Mouse (Mus musculus) c-Kit-positive CD71-positive TER-119-negative erythroid progenitor cells, embryonic 14.5 days (primary cell): ENCODE data around the gene Fancc.
"Not testable (repeated sequence)": the region's sequence is repeated elsewhere in the genome, so short reads cannot be mapped to it uniquely, and the experiment has no call there.

Source experiments
- DNase-seq: peaks from one replicate; pipeline ENCODE4 v3.0.0-alpha.2; 2013; ENCODE audit warnings: low read depth

The Fancc gene

DNA sequence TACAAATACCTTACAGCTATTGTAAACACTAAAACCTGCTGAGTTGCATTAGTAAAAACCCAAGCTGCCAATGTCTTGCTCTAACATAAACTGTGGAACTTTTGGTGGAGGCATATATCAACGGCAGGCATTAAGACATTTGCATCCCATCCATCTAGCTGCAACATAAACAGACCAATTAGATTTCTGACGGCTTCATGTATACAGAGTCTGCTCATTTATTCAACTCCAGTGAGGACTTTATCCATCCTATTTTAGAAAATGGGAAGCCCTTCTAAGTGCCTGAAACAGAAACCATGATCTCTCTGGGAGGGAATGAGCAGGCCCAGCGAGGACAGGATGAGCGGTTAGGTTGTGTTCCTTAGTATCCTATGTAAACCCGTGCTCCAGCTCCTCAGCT lies 18.5 kb upstream of the Fancc start:
- no peak for DNase-seq

DNA sequence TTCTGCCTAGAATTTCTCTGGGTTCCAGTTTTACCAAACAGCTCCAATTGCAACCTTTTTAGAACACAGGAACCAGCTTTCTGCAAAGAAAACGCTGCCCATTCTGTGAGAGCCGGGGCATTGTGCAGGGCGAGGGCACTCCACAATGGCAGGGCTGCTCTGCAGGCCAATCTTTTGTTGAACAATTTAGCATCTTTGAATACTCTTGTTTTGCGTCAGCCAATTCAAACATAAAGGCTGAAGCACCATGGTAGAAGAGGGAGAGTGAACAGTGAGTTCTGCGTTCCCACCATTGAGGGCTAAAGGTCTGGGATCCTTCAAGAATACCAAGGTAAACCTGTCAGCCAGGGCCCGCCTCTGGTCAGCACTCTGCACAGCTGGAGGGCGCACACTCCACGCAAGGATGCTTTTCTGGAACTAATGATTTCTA lies 17.9 kb upstream of the Fancc start:
- no peak for DNase-seq

DNA sequence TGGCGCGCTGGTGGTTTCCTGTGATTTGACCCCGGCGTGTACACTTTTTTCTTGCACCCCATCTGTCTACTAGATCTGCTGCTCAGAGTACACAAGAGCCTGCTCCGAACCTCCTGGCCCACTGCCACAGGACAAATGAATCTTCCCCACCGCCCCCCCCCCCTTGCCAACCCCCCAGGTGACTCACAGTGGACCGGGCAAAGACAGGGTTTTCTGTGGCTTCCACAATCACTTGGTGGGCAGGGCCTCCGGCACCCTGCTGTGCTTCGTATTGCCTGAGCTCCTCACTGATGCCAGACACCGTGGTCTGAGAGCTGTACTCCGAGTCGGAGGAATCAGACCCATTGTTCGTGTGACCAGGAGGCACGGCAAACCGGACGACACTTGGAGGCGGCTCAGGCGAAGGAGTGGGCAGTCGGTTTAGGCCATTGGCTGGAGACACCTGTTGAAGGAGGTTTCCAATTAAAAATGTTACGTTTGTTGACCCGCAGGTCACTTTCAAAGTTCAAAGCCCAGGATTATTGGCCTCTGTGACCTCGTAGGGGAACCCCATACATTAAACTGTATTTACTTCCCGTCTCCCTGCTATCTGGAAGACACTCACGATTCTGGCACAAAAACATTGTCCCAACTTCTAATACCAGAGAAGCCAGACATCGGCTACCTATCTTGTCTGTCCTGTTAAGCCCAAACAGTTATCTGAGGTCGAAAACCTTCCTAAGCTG lies 16.5 kb upstream of the Fancc start:
- no peak for DNase-seq

DNA sequence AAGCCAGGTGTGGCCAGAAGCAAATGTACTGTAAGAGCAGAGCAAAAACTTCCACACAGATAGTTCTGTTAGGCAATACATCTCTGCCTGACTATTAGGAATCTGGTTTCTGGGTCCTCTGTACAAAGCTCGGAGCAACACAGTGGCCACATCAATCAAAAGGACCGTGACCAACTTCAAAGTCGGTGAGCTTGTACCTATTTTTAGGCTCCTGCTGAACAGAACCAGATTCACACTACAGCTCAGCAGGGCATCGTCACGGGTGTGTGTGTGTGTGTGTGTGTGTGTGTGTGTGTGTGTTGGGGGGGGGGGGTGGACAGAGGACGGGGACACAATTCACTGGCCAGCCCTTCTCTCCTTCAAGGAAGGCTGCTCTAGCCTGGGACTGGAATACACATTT lies 15.3 kb upstream of the Fancc start:
- no peak for DNase-seq

DNA sequence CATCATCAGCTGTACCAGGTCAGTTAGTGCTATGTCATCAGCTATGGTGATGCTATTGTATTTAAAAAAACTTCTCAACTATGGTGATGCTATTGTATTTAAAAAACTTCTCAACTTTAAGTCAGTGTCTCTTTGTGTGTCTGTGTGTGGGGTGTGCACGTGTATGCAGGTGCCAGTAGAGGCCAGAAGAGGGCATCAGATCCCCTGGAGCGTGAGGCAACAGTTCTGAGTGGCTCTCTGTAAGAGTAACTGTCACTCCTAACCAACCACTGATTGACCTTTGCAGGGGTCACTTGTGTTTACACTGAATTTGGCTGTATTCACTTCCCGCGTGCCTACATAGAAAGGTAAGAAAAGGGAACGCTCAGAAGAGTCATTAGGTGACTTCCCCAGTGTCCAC lies 10.7 kb upstream of the Fancc start:
- no peak for DNase-seq

DNA sequence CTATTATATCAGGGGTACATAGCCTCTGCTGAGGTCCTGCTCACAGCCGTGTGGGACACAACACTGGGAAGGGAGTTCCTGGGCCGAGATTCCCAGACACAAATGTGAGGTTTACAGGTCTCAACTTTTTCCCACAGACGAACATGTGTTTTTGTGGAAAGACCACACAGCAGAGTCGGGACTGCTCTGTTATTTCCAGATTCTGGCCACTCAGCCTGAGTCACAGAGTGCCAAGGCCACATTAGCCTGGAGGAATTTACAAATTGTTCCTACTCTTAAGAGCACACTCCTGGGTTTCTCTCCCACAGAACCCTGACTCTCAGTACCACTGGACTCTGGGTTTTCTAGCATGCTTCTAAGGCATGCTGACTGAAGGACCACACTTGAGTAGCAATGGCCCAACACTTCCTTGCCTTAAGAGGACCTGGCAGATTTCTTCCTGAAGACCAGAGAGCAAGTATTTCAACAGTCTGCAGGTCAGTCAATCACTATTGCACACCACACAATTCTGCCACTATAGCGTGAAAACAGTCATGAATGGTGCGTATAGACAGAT lies 10.0 kb upstream of the Fancc start:
- DNase-seq: no peak

DNA sequence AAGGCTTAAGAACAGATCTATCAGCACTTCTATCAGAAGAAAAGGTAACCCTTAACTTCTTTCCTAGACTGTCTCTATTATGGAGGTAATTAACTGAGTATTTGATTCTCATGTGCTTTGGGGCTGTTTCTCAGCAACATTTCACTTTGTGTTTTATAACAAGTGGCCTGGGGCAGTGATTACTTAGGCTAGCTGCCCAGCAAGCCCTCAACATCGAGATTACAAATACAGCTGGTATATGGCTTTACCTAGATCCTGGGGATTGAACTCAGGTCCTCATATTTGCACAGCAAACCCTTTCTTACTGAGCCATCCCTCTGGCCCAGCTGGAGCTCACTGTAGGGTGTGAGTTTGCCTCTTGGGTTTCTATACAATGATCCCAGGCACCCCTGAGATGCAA lies 9.3 kb upstream of the Fancc start:
- no peak for DNase-seq

DNA sequence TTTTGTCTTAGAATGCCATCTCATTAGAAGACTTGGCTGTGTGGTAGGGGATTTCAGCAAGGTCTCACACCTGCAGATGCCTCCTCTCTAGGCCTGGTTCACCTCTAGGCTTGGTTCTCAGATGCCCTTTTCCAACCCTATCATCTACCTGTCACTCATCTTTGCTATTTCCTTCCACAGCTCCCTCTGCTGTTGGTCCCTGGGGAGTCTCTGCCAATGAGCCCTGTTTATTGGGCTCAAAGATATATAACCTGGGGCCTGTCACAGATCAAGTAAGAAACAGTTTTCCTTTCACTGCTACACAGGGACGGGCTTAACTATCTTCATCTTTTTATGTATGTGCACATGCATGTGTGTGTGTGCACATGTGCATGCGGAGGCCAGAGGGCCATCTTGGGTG lies 5.3 kb upstream of the Fancc start:
- DNase-seq: no peak

DNA sequence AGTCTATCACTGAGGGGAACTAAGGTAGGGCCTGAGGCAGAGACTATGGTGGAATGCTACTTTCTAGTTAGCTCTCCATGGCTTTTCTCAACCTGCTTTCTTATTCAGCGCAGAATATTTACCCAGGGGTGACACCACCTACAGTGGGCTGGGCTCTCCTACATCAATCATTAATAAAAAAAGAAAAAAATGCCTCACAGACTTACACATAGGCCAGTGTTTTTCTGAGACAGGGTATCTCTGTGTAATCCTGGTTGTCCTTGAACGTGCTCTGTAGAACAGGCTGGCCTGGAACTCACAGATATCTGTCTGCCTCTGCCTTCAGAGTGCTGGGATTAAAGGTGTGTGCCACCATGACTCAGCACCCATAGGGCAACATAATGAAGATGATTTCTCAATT lies 2.4 kb upstream of the Fancc start:
- DNase-seq: no peak

DNA sequence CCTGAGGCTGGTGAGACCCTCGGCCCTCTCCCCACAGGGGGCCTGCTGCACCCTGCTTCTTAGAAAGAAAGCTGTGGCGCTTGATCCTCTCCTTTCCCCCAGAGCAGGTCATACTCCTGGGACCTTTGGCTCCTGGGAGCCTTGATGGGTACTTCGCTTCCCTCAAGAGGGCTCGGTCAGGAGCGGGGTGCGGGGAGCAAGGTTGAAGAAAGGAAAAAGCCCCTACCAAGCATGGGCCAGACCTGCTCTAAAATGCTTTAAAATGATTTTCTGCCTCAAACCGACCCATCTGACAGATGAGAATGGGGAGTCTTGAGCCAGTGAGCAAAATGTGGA lies 9.4 kb downstream of the Fancc start:
- no peak for DNase-seq

DNA sequence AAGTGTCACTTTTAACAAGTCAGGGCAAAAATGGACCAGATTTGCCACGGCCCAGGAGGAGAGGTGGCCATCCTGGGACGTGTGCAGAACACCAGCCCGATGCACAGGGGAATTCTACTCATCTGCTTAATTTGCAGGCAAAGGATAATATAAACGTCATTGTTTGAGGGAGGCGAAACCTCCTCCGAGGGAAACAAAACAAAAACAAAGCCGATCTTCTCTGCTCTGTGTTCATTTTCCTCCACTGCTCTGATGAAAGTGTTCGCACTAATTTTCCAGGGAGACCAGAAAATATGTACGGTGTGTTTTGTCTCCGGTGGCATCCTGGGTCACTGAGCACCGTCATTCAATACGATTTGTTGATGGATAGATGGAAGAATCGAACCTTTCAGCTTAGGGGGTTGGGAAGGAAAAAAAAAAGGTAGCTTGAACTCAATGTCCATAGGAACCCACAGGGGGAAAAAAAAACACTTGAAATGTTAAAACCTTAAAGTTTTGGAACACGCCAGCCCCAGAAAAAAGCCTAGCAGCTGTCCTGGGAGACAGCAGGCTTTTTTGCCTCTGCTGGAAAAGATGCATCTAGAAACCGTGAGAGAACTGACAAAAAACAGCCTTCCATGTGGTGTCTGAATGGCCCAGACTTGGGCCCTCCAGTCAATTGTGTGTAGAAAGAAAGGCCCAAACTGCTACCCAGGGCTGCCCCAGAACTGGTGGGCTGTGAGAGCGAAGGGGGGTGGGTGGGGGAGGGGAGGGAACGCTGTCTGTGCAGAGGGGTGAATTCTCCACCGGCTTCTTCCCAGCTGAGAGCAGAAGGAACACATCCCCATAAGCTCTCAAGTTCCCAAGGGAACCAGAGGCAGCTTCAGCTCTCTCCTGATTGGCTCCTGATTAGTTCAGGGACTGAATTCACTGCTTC lies 10.0 kb downstream of the Fancc start:
- DNase-seq: no peak

DNA sequence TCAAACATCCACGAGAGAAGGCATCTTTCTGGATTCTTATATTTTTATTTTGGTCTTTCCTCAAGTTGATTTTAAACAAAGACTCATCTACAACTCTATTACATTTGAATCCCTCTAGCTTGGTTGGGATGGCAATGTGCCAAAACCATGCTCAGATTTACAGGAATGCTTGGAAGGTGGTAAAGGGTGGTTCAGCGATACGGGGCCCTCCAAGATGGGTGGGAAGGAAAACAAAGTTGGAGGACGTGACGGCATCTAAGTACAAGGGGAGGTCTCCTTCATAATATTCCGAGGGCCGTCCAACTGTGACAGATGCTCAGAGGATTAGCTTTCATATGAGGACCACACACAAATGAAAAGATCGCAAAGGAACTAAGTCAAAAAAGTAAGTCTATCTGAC lies 21.7 kb downstream of the Fancc start:
- no peak for DNase-seq

DNA sequence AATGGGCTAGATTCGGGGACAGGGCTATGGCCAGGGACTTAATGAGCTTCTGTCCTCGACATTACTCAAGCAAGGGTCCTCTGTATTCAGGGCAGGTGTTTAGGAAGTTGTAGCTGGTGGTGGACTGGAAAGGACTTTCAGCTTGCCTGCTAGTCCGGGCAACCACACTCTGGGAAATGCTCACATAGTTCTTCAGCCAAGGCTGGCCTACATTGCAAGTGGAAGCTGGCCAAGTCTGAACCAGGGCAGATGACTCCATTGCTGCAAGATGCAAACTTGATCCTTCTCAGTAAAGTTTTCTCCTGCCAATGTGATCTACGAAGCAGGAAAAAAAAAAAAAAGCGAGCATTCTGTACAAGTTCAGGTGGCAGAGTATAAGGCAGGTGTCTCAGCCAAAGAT lies 44.2 kb downstream of the Fancc start:
- no peak for DNase-seq

DNA sequence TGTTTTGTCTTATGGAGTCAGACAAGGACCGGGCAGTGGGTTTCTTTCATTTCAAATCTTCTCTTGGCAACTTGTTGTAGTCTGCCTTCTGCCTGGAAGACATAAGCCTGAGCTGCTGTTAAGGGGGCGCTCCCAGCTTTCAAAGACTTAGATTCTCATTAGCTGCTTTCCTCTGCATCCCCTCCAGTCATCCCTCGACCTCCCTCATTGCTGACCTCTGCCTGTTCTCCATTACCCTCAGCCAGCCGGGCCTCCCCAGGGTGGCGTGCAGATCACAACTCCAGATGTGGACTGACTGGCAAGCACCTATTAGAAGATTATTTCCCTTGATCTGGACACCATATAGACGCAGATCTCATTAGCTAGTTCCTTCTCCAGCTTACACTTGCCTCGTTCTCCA lies 45.9 kb downstream of the Fancc start:
- DNase-seq: no peak

DNA sequence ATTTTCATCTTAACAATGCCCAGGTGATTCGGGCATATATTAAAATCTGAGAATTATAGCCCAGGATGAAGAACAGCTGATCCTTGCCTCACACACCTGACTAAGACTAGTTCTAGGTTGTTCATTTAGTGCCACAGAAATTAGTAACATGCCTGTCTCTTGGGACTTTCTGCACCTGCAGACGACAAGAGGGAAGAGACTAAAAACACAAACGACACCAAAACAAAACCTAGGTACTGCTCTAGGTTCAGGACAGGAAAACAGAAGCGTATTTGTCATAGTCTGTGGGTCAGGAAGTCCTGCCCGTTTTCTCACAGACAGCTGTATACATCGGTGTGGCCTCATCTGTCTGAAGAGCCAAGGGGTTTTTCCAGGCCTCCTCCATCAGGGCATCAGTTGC lies 51.7 kb downstream of the Fancc start:
- no peak for DNase-seq

DNA sequence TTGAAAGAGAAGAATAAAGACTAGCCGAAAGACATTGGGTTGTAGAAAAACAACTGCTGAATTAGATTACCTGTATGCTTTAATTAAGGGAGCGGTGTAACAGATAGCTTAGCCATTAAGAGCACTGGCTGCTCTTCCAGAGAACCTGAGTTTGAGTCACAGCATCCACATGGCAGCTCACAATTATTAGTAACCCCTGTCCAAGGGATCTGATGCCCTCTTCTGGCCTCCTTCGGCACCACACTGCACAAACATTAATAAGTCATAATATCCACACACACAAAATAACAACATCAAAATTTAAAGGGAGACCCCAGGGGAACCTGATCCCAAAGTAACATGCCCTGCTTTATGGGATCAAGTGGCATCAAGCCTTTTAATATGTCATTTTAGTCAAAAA lies 64.3 kb downstream of the Fancc start:
- DNase-seq: peak; percentile 29

DNA sequence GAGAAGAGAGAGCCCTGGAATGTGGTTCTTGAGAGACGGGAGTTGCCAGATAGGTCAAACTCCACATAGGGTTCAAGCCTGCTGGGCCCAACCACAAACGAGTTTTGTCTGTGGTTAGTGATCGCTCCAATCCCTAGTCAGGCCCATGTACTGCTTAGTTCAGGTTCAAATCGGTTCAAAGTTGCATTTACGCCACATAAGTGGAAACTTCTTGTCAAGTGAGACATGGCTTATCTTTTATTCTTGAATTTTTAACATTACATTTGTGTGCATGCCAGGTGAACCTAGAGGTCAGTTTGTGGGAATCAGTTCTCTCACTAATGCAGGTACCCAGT lies 65.3 kb downstream of the Fancc start:
- no peak for DNase-seq

DNA sequence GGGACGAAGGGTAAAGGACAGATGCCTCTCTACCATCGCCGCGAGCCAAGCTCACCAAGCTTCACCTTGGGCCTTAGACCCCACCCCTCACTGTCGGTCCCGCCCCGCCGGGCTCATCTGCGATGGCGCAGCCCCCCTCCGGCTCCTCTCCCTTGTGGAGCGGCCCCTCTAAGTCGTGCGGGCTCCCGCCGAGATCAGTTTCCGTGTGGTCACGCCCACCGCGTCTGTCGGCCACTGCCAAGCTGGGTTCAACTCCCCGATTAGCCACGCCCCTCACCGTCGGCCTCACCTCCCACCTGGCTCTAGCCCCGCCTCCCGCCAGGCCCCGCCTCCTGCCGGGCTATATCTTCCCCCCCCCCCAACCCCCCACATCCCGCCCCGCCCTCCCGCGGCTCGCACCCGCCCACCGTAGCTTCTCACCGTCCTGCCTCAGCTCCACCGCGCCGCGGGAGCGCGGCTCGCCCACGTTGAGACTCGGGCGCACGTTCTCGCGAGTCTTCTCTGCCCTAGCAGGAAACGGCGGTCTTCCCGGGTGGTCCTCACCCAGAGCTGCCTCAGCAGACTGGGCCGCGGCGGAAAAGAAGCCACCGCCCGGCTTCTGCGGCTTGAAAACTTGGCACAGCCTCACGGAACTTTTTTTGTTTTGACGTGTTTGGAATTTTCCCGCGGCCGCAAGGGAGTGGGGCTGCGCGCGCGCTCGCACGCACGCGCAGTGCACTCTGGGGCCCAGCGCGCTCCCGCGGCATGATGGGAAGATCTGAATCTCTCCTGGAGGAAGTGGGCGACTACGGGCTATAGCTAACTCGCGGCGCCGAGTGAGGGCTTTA lies 65.8 kb downstream of the Fancc start:
- DNase-seq: peak; percentile 97

DNA sequence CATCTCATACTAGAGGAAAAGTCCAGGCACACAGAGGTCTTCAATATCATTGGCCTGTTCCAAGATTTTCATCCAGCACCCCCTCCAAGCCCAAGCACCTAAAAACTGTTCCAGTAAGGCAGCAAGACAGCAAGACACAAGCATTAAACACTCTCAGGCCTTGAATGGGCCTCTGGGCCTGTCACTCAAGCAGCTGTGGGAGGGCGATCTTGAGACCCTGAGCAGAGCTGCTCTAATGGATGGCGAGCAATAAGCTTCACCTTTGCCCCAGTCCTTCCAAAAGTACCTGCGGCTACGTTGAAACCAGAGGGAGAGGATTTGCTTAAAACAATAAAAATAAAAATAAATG lies 66.4 kb downstream of the Fancc start:
- DNase-seq: no peak

DNA sequence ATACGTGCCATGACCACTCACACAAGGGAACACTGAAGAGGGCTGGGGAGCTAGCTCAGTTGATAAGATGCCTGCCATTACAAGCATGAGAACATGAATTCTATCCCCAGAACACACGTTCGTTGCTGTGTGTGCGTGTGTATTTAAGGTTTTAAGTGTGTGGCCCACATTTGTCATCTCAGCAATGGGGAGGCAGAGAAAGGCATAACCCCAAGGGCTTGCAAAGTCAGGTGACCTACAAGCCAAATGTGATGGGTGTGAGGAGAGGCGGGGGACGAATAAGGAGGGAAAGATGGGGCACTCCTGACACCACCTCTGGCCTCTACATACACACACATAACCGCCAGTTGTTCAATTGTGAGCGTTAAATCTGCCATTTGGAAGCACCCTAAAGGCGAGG lies 66.9 kb downstream of the Fancc start:
- peak; percentile 7 for DNase-seq

DNA sequence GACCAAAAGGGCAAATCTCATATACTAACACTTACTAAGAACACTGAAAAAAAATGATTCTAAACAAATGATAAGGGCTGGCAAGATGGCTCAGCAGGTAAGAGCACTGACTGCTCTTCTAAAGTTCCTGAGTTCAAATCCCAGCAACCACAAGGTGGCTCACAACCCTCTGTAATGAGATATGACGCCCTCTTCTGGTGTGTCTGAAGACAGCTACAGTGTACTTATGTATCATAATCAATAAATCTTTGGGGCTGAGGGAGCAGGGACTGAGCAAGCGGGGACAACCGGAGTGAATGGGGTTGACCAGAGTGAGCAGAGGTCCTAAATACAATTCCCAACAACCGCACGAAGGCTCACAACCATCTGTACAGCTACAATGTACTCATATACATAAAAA lies 68.9 kb downstream of the Fancc start:
- DNase-seq: not testable (repeated sequence)

DNA sequence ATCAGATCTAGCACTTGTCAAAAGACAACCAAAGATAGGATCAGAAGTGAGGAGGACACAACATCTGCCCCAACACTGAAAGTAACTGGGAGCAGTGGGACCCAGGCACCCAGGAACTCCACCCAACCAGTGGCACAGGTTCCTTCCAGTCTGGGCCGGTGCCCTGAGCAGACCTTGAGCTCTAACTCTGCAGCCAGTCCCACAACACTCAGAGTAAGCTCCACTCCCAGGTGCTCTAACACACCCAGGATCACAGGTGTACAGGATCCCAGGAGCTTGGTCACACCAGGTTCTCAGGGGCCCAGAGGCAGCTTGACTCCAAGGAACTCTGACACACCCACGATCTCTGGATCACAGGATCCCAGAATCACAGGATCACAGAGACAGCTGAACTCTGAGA lies 74.0 kb downstream of the Fancc start:
- DNase-seq: no peak

DNA sequence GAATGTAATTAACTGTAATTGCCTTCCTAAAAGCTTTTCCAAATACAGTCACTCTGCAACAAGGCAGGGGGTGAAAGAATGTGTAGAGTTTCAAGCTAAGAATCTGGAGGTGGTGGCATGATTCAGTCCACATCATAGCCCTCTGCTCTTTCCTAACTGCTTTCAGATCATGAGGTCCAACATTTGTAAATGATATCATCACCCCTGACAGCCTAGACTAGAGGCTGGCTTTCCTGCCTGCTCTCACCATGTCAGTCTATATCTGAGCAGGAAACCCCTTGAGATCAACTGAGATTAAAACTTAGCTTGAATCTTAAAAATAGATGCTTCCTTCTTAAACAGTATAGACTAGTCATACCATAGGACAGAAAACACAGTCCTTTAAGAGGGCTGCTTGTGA lies 75.9 kb downstream of the Fancc start:
- no peak for DNase-seq
